Mouse (Mus musculus): ENCODE results near the gene Fkbp5.
"Not testable (repeated sequence)": the region's sequence is repeated elsewhere in the genome, so short reads cannot be mapped to it uniquely, and the experiment has no call there.

The Fkbp5 gene

DNA sequence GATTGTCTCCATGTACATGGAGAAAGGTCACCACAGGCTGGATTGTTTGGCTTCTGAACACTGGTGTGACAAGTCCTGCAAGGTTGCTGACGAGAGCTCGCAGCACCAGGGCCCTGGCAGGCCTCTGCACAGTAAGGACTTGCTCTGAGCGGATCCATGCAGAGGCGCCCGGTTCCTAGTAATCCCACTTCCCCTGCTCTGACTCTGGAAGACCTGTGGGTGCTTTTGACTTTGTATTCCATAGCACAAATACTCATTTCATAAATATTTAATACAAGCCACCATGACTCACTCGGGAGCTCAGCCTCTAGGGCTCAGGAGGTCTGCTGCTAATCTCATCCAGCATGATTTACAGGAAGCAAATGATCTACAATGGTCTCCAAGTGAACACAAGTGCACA, 97.7 kb downstream of the Fkbp5 start:
- peak; percentile 86 for DNase-seq (ENCODE audit: low read depth)

DNA sequence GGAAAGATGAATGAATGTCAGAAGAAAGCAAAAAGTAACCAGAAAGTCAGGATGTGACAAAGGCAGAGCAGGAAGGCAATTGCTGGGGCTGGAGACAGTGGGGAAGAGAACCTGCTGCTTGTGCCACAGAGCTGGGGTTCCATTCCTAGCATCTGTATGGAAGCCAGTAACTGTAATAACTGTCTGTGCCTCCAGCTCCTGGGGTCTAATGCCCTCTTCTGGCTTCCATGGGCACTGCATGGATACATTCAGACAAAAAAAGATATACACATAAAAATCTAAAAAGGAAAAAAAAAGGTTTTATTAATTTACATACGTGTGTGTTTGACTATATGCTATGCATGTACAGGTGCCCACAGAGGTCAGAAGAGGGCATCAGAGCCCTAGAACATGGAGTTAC, 98.4 kb downstream of the Fkbp5 start:
- peak; percentile 75 for DNase-seq (ENCODE audit: low read depth)

DNA sequence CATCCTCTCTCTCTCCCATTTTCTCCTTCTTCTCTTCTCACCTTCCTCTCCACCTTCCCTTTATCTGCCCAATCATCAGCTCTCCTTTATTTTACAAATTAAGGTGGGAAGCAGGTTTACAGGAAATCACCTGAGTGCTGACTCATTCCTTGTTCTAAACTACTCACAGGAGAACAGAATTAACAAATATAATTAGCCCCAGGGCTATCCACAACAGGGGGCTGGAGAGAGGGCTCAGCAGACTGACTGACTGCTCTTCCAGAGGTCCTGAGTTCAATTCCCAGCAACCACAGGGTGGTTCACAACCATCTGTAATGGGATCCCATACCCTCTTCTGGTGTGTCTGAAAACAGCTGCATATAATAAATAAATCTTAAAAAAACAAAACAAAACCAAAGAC, 98.8 kb downstream of the Fkbp5 start:
- DNase-seq (ENCODE audit: low read depth) = not testable (repeated sequence)

GRCm38 (mm10) chr17:28417771-28418170, 99.6 kb downstream of the Fkbp5 start:
- DNase-seq (ENCODE audit: low read depth) = no peak

- DNase-seq (ENCODE audit: low read depth) = peak; percentile 96
Measured at GRCm38 (mm10) chr17:28415271-28415670, 102.1 kb downstream of the Fkbp5 start.

GRCm38 (mm10) chr17:28411381-28411960, 105.9 kb downstream of the Fkbp5 start:
- DNase-seq (ENCODE audit: low read depth) = no peak

DNA sequence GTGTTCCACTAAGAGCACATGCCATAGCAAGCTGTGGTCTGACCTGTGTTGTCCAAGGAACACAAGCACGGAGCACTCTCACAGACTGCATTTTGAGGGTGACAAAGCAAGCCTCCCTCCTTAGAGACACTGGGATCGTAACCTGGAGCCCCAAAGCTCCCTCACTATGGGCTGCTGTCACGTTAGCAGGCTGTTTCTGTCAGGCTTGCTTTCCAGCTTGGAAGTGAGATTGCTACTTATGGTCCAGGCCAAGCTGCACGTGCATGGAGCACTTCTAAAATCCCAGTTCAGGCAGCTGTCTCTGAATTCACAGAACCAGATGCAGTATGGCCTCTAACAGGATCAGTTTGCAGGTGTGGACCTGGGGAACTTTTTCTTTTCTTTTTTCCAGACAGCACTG, 106.6 kb downstream of the Fkbp5 start:
- no peak for DNase-seq (ENCODE audit: low read depth)

- peak; percentile 45 for DNase-seq (ENCODE audit: low read depth)
Measured at GRCm38 (mm10) chr17:28408251-28408918, 108.9 kb downstream of the Fkbp5 start.

GRCm38 (mm10) chr17:28407418-28408250, 109.7 kb downstream of the Fkbp5 start:
- peak; percentile 93 for DNase-seq (ENCODE audit: low read depth)

- no peak for DNase-seq (ENCODE audit: low read depth)
Measured at GRCm38 (mm10) chr17:28406471-28406870, 110.9 kb downstream of the Fkbp5 start.

DNA sequence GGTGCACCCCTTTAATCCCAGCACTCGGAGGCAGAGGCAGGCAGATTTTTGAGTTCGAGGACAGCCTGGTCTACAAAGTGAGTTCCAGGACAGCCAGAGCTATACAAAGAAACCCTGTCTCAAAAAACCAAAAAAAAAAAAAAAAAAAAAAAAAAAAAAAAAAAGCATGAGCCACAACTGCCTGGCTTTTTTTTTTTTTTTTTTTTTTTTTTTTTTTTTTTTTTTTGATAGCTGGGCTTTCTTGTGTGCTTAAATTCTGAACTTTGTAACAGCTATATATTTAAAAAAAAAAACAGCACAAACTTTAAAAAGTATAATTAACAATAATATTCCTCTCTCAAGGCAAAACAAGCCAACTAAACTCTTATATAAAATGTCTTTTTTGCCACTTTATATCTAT, 112.6 kb downstream of the Fkbp5 start:
- DNase-seq (ENCODE audit: low read depth) = not testable (repeated sequence)

DNA sequence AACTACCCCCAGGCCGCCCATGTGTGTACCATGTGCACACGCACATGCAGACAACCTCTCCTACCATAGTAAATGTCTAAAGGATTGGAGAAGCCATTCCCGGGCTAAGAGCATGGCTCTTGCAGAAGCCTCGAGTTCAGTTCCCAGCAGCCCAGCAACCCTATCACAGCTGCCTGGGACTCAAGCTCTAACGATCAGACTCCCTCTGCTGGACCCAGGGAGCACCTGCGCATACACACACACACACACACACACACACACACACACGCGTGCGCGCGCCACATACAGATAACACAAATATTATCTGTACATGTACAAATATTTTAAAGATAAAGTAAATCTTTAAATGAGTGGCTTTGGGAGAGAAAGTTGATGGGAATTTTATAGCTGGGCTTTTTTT, 113.0 kb downstream of the Fkbp5 start:
- no peak for DNase-seq (ENCODE audit: low read depth)

DNA sequence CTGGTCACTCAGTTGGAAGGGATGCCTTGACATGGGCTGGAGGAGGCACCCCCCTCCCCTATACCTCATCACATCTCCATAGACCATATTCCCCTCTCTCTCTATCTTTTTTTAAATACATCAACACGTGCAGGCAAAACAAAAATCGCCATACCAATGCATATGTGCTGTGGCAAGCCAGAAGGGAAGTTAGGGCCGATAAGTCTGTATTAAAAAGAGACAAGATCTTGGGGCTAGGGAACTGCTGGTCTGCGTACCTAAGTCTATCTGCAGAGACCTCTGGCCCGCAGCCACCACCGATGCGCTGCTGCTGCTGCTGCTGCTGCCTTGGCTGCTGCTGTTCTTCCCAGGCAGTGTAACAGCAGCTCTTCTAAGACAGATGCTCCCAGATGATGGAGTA, 122.3 kb downstream of the Fkbp5 start:
- peak; percentile 18 for DNase-seq (ENCODE audit: low read depth)

DNA sequence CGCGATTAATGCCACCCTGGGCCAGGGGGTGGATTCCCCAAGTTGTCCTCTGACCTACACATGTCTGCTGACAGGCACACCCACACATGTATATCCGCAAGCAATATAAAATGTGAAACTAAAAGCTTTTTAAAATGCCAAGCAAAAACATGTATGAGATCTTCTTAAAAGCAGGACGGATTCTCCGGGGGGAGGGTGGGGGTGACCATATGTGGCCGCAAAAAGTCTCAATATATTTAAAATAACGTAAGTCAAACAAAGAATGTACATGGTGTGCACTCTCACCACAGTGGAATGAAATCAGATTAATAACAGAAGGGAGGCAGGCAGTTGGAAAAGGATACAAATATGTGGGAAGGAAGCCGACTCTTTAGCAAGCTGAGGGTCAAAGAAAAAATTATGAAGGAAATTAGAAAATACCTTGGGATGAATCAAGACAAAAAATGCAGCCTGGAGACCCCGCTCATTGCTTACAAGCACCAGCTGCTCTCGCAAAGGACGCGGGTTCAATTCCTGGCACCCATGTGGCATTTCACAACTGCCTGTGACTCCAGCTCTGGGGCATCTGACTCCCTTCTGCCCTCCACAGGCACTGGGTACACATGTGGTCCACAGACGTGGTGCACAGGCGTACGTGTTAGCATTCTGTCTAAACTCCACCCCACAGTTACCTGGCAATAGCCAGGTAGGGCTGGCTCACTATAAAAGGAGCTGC, 123.1 kb downstream of the Fkbp5 start:
- peak; percentile 92 for DNase-seq (ENCODE audit: low read depth)

- DNase-seq (ENCODE audit: low read depth) = no peak
Measured at GRCm38 (mm10) chr17:28391568-28392432, 125.5 kb downstream of the Fkbp5 start.

GRCm38 (mm10) chr17:28388534-28388933, 128.8 kb downstream of the Fkbp5 start:
- DNase-seq (ENCODE audit: low read depth) = peak; percentile 25

DNA sequence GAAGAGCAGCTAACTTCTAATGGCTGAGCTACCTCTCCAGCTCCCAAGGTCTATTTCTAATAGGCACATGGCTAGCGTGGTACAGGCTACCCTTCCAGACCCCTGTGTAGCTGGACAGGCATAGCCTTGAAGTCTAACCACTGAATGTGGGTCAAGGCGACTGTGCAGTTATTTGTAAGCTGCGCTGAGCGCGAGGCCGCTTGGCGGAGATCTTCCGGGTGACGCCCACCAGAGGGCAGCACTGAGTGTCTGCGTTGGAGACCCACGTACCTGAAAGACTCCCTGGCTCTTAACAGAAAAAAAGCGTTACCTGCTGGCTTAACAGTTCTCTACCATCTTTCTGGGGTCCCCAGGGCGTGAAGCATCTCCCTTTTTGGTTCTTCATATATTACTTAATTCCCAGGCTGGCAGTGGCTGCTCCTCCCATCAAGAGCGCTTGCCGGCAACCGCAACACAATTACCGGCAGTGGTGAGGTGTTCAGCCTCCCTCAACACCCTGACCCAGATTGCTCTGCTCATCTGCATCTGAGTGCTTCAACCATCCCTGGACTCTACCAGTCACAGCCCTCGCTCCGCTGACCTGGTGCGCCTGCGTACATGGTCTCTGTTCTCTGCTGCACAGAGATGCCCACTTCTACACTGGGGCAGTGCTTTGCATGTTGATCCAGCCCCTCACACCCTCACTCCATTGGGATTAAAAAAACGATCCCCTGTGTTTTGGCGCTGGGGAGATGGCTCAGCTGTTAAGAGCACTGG, 131.0 kb downstream of the Fkbp5 start:
- DNase-seq (ENCODE audit: low read depth) = no peak

- peak; percentile 70 for DNase-seq (ENCODE audit: low read depth)
Measured at GRCm38 (mm10) chr17:28384298-28384697, 133.0 kb downstream of the Fkbp5 start.

DNA sequence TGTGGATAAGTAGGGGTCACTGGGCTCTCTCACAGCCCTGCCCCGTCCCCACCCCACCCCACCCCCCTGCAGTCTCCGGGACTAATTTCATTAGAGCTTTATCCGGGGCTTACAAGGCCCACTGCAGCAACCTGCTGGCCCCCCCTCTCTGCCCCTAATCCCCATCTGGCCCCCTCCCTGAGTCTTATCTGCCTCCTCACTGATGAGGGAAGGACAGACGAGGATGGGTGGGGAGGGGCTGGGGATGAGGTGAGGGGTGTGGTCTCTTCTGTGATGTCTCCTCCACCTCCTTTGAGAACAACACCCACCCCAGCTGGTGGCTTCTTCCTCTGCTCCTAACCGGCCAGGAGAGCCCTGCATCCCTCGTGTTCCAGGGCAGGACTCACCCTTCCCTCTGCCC, 137.1 kb downstream of the Fkbp5 start:
- DNase-seq (ENCODE audit: low read depth) = no peak

GRCm38 (mm10) chr17:28375592-28376061, 141.7 kb downstream of the Fkbp5 start:
- DNase-seq (ENCODE audit: low read depth) = peak; percentile 30

- no peak for DNase-seq (ENCODE audit: low read depth)
Measured at GRCm38 (mm10) chr17:28374494-28374893, 142.8 kb downstream of the Fkbp5 start.

Measured in NIH3T3 (cell line).